Mouse (Mus musculus) kidney, adult 2 months (tissue): ENCODE measurements around the gene Layn.

Experiments used
- CTCF ChIP-seq: fragments of 200-500 bp; conservative IDR thresholded peaks from 2 replicates; pipeline ENCODE4 v1.5.1; 2011; ENCODE audit warnings: low read depth, mild to moderate bottlenecking, control low read depth, low read length, moderate library complexity, mixed read lengths; ENCODE audit not compliant: insufficient read depth, insufficient read length
- POLR2A ChIP-seq: fragments of 200-500 bp; IDR thresholded peaks from one replicate; pipeline ENCODE4 v1.6.1; 2011; ENCODE audit warnings: low read depth, low read length, control low read depth

DNA sequence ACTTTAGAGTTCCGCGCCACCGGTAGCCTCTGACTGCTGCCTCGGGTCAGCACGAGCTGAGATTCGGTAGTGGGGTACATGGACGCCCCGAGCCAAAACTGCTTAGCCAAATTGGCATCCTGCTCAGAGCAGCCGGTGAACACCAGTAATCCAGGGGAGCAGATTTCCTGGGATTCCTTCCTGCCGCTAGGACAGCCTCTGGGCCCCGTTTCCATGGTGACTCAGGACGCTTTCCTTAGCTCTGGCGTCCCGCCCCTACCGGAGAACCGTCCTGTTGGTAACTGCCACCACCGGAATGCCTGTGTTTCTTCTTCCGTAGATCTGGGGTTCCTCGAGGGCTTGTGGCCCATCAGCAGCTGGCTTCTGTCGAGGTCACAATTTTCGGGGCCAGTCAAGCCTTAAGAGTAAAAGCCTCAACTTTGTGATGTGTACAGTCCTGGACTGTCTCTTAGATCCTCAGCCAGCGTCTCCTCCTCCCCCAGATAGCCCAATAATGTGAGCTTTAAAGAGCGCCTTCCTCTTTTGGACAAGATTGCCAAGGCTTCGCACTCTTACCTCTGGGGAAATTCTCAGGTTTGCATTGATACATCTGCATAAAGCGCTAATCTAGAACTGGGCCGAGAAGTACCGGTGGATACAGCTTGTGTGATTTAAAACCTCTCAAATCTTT lies 25.0 kb upstream of the Layn start, which contains the start of gene 4833427G06Rik:
- TF ChIP-seq POLR2A (no peak), CTCF (no peak)
